Mouse (Mus musculus) B cell, adult 2 months (primary cell): ENCODE data around the gene Ptrh2.

Experiments used
- DNase-seq, 2 experiments: peaks; one replicate each; pipeline ENCODE4 v3.0.0; 2022

The Ptrh2 gene

DNA sequence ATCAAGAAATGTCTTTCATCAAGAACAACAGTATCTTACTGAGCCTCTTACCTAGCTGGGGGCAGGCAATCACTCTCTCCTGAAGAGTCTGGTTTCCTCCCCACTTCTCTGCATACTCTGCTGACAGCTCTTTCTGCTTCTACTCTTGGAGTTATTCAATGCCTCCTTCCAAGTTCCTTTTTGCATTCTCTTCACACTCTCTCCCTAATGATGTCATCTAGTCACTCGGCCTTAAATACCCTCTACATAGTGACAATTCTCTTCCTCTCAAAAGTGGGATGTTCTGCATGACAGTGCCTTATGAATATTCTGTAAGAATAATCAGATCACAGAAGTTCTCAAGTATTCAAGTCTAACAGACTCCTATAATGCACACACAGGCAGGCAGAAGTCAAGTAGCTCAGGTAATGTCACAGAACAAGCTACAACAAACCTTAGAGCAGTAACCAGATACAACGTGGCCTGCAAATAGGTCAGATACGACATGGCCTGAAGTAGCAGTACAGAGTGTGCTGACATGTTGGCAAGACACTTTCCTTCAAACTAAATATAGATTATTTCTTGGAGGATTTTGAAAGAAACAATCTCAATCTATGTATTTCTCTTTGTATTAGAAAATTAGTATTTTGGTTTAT is 12.6 kb upstream of the Ptrh2 start:
- DNase-seq: no peak

DNA sequence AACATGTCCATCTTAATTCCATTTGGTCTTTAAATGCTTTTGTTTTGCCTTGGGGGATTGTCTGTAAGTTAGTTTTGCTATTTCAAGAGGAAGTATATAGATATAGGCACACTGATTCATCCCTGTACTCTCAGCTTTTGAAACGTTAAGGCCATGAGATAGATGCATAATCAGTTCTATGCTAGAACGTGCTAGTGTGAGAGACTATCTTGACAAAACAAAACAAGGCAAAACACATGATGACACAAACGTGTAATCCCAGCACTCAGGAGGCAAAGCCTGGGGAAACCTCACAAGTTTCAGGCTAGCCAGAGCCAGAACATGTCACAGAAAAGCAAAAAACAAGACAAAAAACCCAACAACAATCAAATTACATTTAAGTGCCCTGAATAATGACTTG is 11.0 kb upstream of the Ptrh2 start:
- no peak for DNase-seq

DNA sequence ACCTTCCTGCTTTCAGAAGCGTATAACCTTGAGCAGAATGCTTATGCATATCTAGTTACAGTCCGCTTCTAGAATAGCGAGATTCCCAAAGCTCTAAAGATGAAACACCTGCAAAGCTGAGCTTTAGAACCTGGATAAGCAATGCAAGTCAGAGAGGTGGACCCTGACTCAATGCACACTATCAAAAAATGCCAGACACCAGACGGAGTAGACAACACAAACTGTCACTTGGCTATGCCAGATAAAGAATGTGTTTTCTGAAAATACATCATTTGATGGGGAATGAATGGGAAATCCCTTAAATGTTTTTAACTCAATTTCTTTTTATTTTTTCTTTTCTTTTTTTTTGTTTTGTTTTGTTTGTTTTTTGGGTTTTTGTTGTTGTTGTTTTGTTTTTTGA is 8.3 kb upstream of the Ptrh2 start:
- DNase-seq: no peak

DNA sequence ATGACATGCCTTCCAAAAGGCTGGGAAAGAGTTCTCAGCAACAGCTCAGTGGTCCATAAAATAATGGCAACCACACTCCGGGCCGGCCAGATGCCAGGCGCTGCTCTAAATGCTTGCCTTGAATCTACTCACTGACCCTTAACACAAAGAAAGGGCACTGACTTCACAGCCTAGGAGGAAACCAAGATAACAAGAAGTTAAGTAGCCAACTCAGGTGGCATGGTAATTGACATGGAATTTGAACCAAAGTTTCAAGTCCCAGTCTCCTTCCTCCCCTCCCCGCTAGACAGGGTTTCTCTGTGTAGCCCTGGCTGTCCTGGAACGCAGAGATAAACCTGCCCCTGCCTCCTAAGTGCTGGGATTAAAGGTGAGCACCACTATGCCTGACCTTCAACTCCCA is 4.8 kb upstream of the Ptrh2 start:
- DNase-seq: no peak

DNA sequence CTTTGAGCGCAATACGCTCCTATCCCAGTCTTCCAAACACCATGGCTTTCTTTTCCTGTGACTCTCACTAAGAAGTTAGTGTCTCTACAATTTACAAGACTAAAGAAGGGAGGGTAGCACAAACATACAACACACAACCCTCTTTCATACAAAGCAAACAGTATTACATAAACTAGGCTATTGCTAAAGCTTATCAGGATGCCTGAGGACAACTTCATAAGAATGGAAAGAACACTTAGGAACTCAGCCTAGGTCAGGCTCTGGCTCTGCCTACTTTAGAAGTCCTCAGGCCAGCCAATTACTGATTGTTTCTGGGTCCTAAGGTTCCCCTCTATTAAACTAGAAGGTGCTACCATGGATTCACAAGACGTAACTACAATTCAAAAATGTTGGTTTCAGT is 3.1 kb upstream of the Ptrh2 start:
- no peak for DNase-seq

DNA sequence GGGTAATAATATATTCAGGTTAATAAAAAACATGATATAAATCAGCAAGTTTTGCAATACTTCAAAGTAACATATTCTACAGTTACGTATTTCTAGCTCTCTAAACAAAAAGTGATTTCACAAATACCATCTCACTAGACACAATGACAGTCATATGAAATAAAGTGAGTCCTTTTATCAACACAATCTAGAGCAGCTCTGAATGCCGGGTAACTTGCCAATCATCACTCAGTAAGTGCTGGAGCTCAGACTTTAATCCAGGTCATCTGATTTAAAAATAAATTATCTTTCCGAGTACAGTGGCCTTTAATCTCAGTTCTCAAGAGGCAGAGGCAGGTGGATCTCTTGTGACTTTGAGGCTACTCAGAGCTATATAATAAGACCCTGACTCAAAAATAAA is 2.4 kb upstream of the Ptrh2 start:
- DNase-seq: no peak

DNA sequence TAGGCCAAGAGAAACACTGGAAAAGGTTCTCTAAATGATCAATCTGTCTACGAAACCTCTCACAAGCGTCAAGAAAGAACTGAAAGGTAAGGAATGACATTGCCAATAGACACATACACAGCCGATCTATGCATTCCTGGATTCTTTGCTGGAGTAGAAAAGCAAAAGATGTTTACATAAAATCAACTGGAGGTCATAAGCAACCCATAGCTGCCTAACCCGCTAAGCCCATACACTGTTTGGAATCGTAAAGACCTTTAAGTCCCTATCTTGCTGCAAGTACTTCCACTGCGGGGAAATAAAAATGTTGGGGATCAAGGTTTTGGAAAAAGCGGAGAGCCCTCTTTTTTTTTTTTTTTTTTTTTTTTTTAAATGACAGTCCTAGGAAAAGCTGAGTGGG is 924 bp upstream of the Ptrh2 start:
- no peak for DNase-seq

DNA sequence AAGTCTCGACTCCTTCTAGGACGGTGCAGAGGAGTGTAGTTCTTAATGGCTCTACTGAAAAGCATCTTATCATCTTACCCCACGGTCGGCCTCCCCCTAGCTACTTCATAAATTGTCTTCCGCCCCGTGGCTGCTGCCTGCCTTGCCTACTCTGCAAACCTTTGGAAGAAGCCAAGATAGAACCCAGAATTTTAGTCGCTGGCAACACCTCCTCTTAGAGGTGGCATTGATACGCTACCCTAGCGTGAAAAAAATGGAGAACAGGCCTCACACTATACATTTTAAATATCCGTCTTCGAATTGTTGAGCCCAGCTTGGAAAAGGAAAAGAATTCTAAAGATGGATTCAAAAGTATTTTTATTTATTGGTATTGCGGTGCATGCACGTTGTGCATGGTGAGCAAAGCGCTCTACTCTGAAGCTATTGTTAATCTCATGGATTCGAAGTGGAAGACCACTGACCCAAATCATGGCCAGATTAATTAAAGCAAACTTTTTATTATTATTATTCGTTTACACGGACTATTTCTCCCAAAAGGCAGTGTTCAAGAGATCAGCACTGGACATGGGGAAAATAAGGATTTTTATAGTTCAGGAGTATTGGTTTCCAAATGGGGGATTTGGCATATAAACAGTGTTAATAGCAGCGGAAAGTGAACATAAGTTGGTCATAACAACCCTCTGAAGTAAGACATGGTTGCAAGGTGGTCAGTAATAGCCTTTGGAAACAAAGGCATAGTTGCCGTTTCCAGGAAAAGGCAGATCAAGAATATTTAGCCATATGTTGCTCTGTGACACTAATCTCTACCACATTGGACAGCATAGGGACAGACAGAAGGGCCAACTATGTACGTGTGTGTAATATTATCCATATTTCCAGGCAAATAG is 584 bp downstream of the Ptrh2 start:
- no peak for DNase-seq

DNA sequence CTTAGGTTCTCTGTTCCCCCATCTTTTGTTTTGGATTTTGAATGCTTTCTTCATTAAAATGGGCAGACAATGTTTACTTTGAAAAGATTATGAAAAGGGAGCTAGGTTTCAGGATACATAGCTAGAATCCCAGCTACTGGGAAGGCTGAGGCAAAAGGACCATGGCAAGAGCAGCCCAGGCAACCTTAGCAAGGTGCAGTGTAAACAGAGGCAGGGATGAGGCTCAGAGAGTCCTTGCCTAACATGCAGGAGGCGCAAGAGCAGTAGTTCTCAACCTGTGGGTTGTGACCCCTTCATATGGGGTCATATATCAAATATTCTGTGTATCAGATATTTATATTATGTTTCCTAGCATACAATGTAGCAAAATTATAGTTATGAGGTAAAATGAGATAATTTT is 1.6 kb downstream of the Ptrh2 start:
- no peak for DNase-seq

DNA sequence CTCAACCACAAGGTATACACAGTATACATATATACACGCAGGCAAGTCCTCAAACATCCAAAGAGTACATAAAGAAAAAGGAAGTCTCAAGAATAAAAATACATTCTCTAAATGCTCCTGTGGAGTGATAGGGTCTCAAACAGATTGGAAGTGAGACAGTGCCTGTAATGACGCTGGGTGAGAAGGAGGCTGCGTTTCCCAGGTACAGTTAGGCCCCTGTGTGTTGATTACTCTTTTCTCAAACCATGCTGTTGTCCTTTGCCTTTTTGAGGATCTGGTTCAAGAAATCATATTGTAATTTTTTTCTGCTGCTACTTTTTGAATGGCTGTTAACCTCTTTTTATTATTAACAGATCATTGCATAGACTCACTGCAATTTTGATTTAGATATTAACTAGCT is 6.6 kb downstream of the Ptrh2 start:
- no peak for DNase-seq

DNA sequence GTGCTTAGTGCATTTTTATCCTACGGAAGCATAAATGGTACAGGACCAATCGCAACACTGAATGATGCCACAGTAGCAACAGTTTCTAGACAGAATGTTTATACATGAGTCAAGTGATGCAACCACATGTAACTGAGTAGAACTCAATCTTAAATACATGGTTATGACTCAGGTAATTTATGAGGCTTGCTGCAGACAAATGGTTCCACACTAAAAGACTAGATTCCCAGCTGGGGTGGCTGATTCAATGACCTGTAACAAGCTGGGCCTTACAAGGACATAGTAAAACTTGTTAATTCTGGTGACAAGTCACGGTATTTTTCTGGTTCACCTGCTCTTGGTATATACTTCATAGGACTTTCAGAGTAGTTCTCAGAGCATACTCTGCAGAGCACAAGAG is 7.7 kb downstream of the Ptrh2 start:
- no peak for DNase-seq

DNA sequence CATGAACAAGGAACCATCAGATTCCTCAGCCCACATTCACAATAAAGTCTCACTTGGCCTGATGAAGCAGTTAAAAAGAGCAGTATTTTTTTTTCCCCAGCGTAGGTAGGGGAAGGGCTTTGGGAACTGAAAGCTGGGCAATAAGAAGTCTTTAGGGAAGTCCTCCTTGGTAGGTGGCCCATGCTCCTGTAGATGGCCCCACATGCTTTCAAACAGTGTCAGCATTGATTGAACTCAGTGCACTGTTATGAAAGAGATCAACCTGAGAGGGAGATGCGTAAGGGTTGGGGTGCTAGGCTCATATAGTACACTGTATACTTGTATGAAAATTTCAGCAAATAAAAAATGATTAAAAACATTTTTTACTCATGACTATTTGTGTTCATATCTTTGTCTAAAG is 8.2 kb downstream of the Ptrh2 start:
- no peak for DNase-seq

DNA sequence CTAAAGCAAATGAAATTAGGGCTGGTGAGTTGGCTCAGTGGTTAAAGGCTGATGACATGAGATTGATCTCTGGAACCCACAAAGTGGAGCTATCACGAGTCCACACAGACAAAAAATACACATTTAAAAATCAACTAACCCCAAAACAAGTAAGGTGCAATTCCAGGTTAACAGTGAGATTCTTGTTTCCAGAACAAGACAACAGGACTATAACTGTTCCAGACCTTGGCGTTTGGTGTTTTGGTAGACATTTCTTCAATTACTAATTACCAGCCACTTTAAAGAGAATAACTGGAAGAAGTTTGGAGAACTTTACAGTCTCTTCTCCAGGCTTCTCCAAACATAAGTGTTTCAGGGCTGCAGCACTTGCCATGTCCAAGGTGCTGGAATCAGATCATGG is 8.8 kb downstream of the Ptrh2 start:
- DNase-seq: no peak

DNA sequence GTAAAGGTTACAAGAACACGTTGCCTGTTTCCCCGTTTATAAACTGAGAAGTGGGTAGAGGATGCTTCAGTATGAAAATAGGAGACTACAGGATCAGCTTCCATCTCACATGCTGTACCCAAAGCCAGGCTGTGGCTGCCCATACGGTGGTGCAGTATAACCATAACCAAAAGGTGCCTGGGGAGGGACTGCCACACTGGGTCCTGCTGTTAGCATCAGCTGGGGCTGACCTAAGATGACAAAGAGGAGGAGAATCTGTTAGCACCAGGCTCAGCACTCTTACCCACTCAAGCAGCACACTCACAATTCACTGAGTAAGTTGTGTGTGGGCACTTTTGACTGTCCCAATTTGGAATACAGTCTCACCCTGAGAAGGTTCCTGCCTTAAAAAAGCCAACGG is 11.7 kb downstream of the Ptrh2 start:
- no peak for DNase-seq

DNA sequence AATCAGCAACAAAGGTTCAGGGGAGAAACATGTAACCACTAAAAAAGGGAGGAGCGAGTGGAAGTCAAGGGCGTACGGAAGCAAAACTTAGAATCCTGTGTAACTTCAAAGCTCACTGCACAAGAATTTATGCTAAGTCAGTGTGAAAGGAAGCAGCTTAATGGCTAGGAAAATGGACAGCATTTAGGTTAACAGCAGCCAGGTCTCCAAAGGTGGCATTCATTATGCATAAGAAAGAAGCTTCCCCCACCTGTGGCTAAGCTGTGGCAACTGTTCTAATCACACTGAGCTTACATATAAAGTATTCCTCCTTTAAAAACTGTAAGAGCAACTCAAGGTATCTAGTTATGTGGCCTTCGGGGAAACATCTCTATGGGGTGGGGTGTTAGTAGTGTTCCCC is 17.4 kb downstream of the Ptrh2 start:
- no peak for DNase-seq

DNA sequence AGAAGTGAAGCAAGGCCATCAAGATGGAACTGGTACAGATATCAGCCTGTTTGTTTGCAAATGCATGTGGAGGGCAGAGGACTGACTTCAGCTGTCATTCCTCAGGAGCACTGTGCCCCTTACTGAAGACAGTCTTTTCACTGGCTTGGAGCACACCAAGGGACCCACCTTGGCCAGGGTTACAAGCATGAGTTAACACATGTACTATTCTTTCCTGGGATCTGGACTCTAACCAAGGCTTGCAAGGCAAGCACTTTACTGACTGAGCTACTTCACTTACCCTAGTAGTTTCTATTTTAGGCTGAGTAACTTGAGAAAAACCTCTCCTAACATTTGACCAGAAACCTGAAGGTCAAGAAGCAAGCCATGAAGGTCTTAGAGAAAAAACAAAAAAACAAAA is 30.8 kb downstream of the Ptrh2 start:
- DNase-seq: no peak

DNA sequence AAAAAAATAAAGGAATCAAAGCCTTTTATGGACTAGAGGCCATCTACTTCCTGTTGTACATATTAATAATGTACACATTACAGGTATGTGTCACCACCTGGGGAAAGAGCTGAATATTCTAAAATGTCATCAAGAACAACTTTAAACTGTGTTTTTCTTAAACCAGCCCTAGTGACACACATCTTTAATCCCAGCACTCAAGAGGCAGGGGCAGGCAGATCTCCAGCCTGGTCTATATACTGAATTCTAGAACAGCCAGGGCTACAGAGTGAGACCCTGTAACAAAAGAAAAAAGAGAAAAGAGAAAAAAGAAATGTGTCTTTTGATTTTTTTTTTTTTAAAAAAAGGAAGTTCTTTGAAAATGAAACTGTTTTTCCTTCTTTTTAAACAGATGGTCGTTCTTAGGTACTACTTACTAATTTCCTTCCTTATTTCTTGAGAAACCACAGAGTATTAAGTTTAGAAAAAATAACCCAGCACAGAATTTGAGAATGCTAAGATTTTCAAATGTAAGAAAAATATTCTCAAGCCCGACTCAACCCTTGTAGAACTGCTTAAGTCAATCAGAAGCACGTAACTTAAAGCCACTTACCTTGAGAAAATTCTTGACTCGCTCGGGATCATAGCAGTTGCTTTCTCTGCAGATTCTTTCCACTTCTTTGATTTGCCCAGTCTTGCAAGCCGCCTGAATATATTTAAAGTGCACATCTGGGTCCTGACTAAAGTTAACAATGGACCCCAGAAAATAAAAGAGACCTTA is 33.7 kb downstream of the Ptrh2 start:
- DNase-seq: peak; percentile 49 to 57

DNA sequence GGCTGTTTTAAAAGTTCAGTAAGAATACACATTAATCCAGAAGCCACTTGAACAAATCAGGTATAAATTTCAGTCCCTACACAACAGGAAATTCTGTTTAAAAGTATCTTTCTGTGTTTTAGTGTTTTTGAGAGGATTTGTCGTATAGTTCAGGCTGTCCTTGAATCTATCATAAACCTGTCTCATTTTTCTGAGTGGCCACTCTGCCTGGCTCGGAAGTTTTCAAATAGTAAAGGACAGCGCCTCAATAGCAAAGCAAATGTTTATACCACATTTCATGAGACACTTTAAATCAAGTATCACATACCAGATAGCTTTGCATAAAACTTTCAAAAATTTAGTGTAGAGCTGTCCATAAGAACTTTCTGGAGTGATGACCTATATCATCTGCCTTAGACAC is 34.6 kb downstream of the Ptrh2 start:
- DNase-seq: no peak

DNA sequence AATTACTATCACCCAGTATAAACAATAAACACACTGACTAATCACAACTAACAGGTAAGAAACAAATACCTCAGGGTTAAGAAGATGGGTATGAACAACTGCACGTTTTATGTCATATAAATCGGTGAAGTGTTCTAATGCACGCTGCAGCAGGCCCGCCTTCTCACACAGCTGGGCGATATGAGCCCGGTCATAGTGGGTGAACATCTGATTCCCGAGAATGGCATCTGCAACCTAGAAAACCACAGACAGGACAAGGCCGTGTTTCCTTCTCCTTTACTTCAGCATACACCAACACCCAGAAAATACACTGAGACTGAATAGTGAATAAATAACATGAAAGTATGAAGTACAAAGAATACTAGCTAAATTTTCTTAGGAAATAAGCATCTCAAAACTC is 35.6 kb downstream of the Ptrh2 start:
- DNase-seq: peak; percentile 32 to 34

DNA sequence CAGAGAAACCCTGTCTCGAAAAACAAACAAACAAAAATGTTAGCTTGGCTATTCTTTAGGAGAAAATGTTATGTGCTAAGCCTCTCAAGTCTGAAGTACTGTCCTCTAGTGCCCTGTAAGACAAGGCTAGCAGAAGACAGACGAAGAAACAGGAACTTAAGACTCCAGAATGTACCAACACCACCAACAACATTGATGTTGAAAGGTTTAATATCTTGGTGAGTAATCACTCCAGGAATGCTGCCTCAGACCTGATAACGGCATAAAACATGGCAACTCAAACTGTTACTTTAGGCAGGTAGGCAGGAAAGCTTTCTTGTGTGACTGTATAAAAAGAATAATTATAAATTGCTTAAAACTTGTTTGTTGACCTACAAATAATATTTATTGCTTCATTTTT is 40.2 kb downstream of the Ptrh2 start:
- no peak for DNase-seq

DNA sequence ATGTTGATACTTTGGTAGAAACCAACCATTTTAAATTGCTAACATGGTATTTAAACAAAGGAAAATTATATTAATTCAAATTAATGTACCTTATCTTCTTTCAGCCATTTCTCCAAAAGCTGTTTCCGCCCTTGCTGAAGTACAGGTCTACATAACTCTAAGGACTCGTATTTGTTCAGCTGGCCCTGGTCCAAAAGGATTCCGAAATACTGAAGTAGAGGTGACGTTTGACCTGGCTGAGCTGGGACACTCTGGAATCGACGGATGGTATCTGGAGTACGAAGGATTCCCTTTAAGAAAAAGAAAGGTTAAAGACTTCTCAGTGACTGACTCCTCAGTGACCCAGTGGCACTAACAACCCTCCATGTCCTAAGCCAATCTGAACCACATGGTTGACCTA is 41.2 kb downstream of the Ptrh2 start:
- DNase-seq: no peak

DNA sequence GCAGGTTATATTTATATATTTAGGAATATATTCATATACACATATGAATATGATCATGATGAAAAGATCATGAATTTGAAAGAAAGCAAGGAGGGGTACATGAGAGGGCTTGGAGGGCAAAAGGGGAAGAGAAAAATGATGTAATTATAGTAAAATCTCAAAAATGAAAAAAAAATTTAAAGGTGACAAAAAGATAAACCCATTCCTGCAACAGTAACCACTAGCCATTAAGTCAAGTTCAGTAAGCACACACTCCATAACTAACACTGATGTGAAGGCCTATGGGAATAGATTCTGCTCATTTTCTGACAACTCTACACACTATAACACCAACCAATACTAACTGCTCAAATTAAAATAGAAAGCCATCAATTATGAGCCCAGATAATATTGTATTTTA is 41.8 kb downstream of the Ptrh2 start:
- no peak for DNase-seq

DNA sequence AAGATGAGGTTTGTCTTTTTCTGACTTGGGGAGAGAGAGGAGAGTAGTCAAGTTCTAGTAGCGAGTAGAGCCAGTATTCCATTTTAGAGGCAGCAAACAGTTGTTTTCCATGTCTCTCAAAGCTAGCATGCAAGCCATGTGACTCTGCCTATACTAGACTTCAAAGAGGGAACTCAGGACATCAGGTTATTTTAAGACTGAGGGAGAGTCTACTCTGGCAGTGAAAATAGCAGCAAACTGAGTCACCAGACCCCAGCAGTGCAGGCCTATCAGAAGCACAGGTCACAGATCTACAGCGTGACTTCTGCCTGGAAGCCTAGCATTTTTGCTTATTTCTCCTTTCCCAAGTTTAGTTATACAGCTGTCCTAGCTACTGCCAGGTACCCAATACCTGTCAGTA is 47.7 kb downstream of the Ptrh2 start:
- DNase-seq: no peak
